Mouse (Mus musculus) lung, embryonic 15.5 days (tissue): ENCODE data around the gene Tmprss9. TPM values are rescaled to one million over a fixed set of nuclear protein-coding genes. Genes with fewer than 3 reads are reported as not detected.
A peak's percentile ranks its signal among the peaks of the same experiment; 100 is the strongest.

Experiments
- ATAC-seq: fragments of 200-750 bp; cut with Nextera tagmentation; 2 replicates; pipeline ENCODE4 v1.8.0; 2017; ENCODE audit warnings: moderate number of reproducible peaks, borderline replicate concordance; ENCODE audit not compliant: low FRiP score, low TSS enrichment; ENCODE audit errors: extremely low read depth
- H3K27ac ChIP-seq: fragments of 300-500 bp; sonication (generic); 2 replicates; pipeline ENCODE4 v1.5.1; 2015; ENCODE audit warnings: moderate library complexity, mild to moderate bottlenecking, inconsistent platforms
- H3K27me3 ChIP-seq: fragments of 300-500 bp; sonication (generic); 2 replicates; pipeline ENCODE4 v1.6.1; 2015; ENCODE audit warnings: inconsistent platforms
- H3K36me3 ChIP-seq: fragments of 300-500 bp; sonication (generic); 2 replicates; pipeline ENCODE4 v1.6.1; 2015; ENCODE audit warnings: inconsistent platforms
- H3K4me1 ChIP-seq: fragments of 300-500 bp; sonication (generic); 2 replicates; pipeline ENCODE4 v1.6.1; 2015; ENCODE audit warnings: inconsistent platforms
- H3K4me2 ChIP-seq: fragments of 300-500 bp; sonication (generic); 2 replicates; pipeline ENCODE4 v1.6.1; 2015; ENCODE audit warnings: inconsistent platforms, mild to moderate bottlenecking, moderate library complexity
- H3K4me3 ChIP-seq: fragments of 300-500 bp; sonication (generic); 2 replicates; pipeline ENCODE4 v1.5.1; 2015; ENCODE audit warnings: mild to moderate bottlenecking, inconsistent platforms
- H3K9ac ChIP-seq: fragments of 300-500 bp; sonication (generic); 2 replicates; pipeline ENCODE4 v1.6.1; 2015; ENCODE audit warnings: inconsistent platforms
- H3K9me3 ChIP-seq: fragments of 300-500 bp; sonication (generic); 2 replicates; pipeline ENCODE4 v1.6.1; 2016; ENCODE audit warnings: inconsistent platforms
- WGBS: fragments of 180-500 bp; shearing (Covaris S2); methylation state at CpG from one replicate; pipeline ENCODE4 v1.1.7; 2015; 5-methylcytosine and 5-hydroxymethylcytosine counted together
- polyA plus RNA-seq: library from polyadenylated mRNA; unstranded; fragments of >200 nt; fragmentation: Nextera tagmentation; extraction: Ambion mirVana; gene quantifications from 2 replicates; pipeline ENCODE4 v1.2.1, GENCODE M21; 2015

Gene Tmprss9
- polyA plus RNA-seq, 1 experiment from 2014 or later = not detected

- Histone ChIP-seq H3K27ac (no peak overlapping the region), H3K9me3 (no peaks in the 10 kb centered on the region), H3K4me1 (peaks cover 10% of the 10 kb centered on the region; the same call in 1 of the 2 replicates), H3K36me3 (peaks cover 23% of the 10 kb centered on the region), H3K4me3 (no peak overlapping the region), H3K4me2 (no peak overlapping the region), H3K9ac (no peak overlapping the region), H3K27me3 (no peaks in the 10 kb centered on the region)
- ATAC-seq = no peak
- WGBS = 90% methylated on average over 5 of the region's 5 CpGs
These were observed 9.3 kb upstream of the Tmprss9 start for GRCm38 (mm10) chr10:80862305-80862704.

DNA sequence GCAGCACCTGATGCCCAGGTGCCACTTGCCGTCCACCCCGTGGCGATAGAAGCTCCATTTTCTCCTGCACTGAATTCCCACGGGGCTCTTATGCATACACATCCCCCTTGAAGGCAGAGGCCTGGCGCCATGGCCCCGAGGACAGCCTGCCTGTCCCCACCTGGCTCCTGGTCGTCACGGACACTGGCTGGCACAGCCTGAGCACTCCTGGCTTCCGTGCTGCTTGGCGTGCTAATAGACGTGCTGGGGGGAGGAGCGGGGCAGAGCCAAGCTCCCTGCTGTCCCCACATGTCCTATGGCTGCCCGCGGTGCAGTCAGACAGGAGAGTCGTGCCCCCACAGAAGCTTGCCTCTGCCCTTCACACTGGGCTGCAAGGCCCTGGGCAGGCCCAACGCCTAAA lies 7.2 kb upstream of the Tmprss9 start:
- Histone ChIP-seq H3K4me1 (no peaks in the 10 kb centered on the region), H3K4me3 (no peak overlapping the region), H3K4me2 (no peak overlapping the region), H3K9me3 (no peaks in the 10 kb centered on the region), H3K36me3 (peaks cover 23% of the 10 kb centered on the region), H3K9ac (no peak overlapping the region), H3K27ac (no peak overlapping the region), H3K27me3 (no peaks in the 10 kb centered on the region)
- 86% methylated on average over 16 of the region's 16 CpGs for WGBS
- ATAC-seq = no peak

DNA sequence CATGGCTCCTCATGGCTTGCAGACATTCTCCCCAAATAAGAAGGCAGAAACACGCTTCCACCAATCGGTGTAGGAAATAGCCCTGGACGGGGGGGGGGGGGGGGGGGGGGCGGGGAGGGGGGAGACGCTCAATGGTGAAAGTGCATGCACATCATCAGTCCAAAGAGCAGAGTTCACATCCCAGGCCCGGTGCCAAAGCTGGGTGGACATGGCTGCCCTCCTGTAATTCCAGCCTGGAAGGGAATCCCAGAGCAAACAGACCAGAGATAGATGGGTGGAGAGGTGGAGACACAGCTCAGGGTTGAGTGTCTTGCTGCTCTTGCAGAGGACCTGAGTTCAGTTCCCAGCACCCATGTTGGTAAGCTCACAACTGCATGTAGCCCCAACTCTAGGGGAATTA lies 655 bp upstream of the Tmprss9 start:
- no peak overlapping the region for H3K4me2 ChIP-seq
- peaks cover 10% of the 10 kb centered on the region; the same call in 1 of the 2 replicates for H3K27me3 ChIP-seq
- H3K9ac ChIP-seq = no peak overlapping the region
- ATAC-seq = no peak
- no peaks in the 10 kb centered on the region for H3K9me3 ChIP-seq
- H3K4me3 ChIP-seq = no peak overlapping the region
- H3K27ac ChIP-seq = no peak overlapping the region
- no peaks in the 10 kb centered on the region; the same call in 1 of the 2 replicates for H3K36me3 ChIP-seq
- WGBS = 42% methylated on average over 5 of the region's 6 CpGs
- no peaks in the 10 kb centered on the region for H3K4me1 ChIP-seq

DNA sequence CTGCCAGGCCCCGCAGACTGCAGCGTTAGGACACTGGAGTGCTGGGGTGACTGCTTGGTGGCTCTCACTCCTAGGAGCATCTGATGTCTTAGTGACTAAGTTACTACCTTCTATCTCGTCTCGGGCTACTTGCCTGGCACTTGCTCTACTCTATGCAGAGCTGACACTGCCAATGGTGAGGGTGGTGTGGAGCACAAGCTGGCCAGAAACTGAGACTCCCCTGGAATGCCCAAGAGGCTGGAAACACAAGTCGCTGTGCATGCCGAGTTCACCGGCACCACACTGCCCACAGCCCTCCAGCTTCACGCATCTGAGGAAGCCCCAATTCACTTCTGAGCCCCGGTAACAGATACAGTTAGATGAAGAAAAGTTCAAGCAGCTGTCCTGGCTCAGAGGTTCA lies 2.4 kb downstream of the Tmprss9 start:
- Histone ChIP-seq H3K4me2 (no peak overlapping the region), H3K9ac (no peak overlapping the region), H3K36me3 (no peaks in the 10 kb centered on the region), H3K4me3 (no peak overlapping the region), H3K27ac (no peak overlapping the region), H3K9me3 (no peaks in the 10 kb centered on the region), H3K4me1 (no peaks in the 10 kb centered on the region), H3K27me3 (peaks cover 10% of the 10 kb centered on the region; the same call in 1 of the 2 replicates)
- WGBS = 71% methylated on average over 9 of the region's 9 CpGs
- no peak for ATAC-seq

DNA sequence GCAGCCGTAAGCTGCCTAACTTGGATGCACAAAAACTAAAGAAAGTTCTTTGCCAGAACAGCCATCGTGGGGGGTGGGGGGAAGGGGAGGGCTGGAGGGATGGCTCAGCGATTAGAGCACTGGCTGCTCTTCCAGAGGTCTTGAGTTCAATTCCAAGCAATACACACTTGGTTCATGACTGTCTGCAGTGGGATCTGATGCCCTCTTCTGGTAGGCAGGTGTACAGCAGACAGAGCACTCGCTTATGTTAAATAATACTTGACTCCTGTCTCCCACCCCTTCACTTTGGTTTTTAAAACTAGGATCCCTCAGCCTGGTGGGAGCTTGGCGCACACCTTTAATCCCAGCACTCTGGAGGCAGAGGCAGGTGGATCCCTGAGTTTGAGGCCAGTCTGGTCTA lies 4.4 kb downstream of the Tmprss9 start:
- no peaks in the 10 kb centered on the region for H3K9me3 ChIP-seq
- ATAC-seq = no peak
- no peak overlapping the region for H3K4me3 ChIP-seq
- H3K4me1 ChIP-seq = no peaks in the 10 kb centered on the region
- no peaks in the 10 kb centered on the region for H3K36me3 ChIP-seq
- no peak overlapping the region for H3K9ac ChIP-seq
- no peak overlapping the region for H3K4me2 ChIP-seq
- H3K27me3 ChIP-seq = peaks cover 10% of the 10 kb centered on the region; the same call in 1 of the 2 replicates
- no peak overlapping the region for H3K27ac ChIP-seq
- 25% methylated on average over 5 of the region's 5 CpGs for WGBS

GRCm38 (mm10) chr10:80876594-80876993 lies 4.9 kb downstream of the Tmprss9 start:
- Histone ChIP-seq H3K4me1 (no peaks in the 10 kb centered on the region), H3K9ac (no peak overlapping the region), H3K27ac (no peak overlapping the region), H3K4me3 (no peak overlapping the region), H3K27me3 (peaks cover 10% of the 10 kb centered on the region; the same call in 1 of the 2 replicates), H3K9me3 (no peaks in the 10 kb centered on the region), H3K36me3 (no peaks in the 10 kb centered on the region), H3K4me2 (no peak overlapping the region)
- WGBS = 32% methylated on average over 3 of the region's 3 CpGs
- no peak for ATAC-seq

DNA sequence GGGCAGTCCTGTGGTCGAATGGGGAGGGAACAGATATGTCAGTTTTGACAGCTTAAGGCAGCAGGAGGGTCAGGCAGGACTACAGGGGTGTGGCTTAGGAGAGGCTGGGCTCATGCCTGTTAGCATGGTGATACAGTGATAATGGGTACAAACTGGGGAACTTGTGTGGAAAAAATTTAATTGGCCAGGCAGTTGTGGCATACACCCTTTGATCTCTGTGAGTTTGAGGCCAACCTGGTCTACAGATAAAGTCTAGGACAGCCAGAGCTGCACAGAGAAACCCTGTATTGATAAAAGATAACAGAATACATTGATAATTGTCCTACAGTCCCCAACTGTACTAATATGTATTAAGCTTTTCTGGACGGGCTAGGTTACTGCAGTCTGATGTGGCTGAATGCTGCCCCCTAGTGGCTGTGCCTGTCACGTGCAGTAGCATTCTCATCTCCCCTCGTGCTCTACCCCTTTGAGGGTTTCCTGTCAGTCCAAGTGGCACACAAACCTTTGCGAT lies 8.5 kb downstream of the Tmprss9 start:
- Histone ChIP-seq H3K36me3 (no peaks in the 10 kb centered on the region), H3K4me1 (no peaks in the 10 kb centered on the region), H3K27me3 (no peaks in the 10 kb centered on the region), H3K4me3 (no peak overlapping the region), H3K4me2 (no peak overlapping the region), H3K9me3 (no peaks in the 10 kb centered on the region), H3K27ac (no peak overlapping the region), H3K9ac (no peak overlapping the region)
- WGBS = 5% methylated on average over 5 of the region's 5 CpGs
- peak; percentile 27; the same call in 1 of the 2 replicates for ATAC-seq

GRCm38 (mm10) chr10:80880901-80881300 lies 9.3 kb downstream of the Tmprss9 start:
- Histone ChIP-seq H3K36me3 (no peaks in the 10 kb centered on the region), H3K27ac (no peak overlapping the region), H3K4me2 (no peak overlapping the region), H3K9ac (no peak overlapping the region), H3K9me3 (no peaks in the 10 kb centered on the region), H3K4me1 (no peaks in the 10 kb centered on the region), H3K4me3 (no peak overlapping the region), H3K27me3 (no peaks in the 10 kb centered on the region)
- 67% methylated on average over 2 of the region's 2 CpGs for WGBS
- no peak for ATAC-seq

DNA sequence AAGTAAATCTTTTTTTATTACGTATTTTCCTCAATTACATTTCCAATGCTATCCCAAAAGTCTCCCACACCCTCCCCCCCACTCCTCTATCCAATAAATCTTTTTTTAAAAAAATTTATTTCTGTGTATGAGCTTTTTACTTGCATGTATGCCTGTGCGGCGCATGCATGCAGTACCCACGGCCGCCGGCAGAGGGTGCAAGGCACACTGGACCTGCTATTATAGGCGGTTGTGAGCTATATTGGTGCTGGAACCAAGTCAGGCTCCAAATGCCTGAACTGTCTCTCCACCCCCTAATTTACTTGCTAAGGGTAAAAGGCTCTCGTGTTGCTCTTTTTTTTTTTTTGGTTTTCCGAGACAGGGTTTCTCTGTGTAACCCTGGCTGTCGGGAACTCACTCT lies 9.7 kb downstream of the Tmprss9 start:
- Histone ChIP-seq H3K9ac (no peak overlapping the region), H3K4me3 (no peak overlapping the region), H3K36me3 (no peaks in the 10 kb centered on the region), H3K9me3 (no peaks in the 10 kb centered on the region), H3K4me2 (no peak overlapping the region), H3K4me1 (no peaks in the 10 kb centered on the region), H3K27me3 (no peaks in the 10 kb centered on the region), H3K27ac (no peak overlapping the region)
- no peak for ATAC-seq
- 22% methylated on average over 10 of the region's 10 CpGs for WGBS

GRCm38 (mm10) chr10:80887181-80887580 lies 15.5 kb downstream of the Tmprss9 start:
- Histone ChIP-seq H3K27me3 (peaks cover 36% of the 10 kb centered on the region), H3K36me3 (no peaks in the 10 kb centered on the region), H3K9me3 (no peaks in the 10 kb centered on the region), H3K4me3 (no peak overlapping the region), H3K9ac (no peak overlapping the region), H3K4me1 (0 out of 2 replicates have a peak, but pooled peaks cover 4% of the 10 kb centered on the region), H3K27ac (no peak overlapping the region), H3K4me2 (no peak overlapping the region)
- WGBS = 28% methylated on average over 11 of the region's 11 CpGs
- no peak for ATAC-seq

- H3K36me3 ChIP-seq = peaks cover 10% of the 10 kb centered on the region; the same call in 1 of the 2 replicates
- no peak overlapping the region for H3K9ac ChIP-seq
- no peaks in the 10 kb centered on the region for H3K9me3 ChIP-seq
- 77% methylated on average over 7 of the region's 7 CpGs for WGBS
- no peak for ATAC-seq
- H3K4me1 ChIP-seq = peaks cover 9% of the 10 kb centered on the region
- no peak overlapping the region for H3K27ac ChIP-seq
- H3K4me2 ChIP-seq = no peak overlapping the region
- peaks cover 10% of the 10 kb centered on the region for H3K27me3 ChIP-seq
- H3K4me3 ChIP-seq = no peak overlapping the region
These were observed 23.5 kb downstream of the Tmprss9 start for GRCm38 (mm10) chr10:80895100-80895499.

DNA sequence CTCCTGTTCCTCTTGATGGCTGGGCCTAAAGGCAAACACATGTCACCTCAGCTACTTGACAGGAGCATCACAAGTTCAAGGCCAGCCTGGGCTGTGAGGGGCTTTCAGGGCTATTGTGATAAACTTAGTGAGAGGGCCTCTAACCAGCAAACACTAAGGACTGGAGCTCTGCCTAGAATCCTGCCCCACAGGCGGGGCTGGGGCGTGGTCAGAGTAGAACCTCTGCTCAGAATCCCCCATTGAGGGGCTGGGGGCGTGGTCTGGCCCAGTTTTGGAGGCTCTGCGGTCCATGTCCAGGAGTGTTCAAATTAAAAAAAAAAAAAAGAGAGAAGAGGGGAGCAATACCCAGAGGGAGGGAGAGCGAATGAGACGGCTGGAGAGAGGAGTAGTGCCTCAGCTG lies 24.0 kb downstream of the Tmprss9 start:
- Histone ChIP-seq H3K9me3 (no peaks in the 10 kb centered on the region), H3K27me3 (peaks cover 4% of the 10 kb centered on the region), H3K9ac (no peak overlapping the region), H3K27ac (no peak overlapping the region), H3K4me2 (no peak overlapping the region), H3K4me3 (no peak overlapping the region), H3K4me1 (peaks cover 9% of the 10 kb centered on the region), H3K36me3 (peaks cover 10% of the 10 kb centered on the region; the same call in 1 of the 2 replicates)
- no peak for ATAC-seq
- 75% methylated on average over 6 of the region's 6 CpGs for WGBS
